Mouse (Mus musculus) neural tube, embryonic 14.5 days (tissue): Measurements from ENCODE around the gene Pigp. TPM values are rescaled to one million over a fixed set of nuclear protein-coding genes. Genes with fewer than 3 reads are reported as not detected.
A peak's percentile ranks its signal among the peaks of the same experiment; 100 is the strongest.

Source experiments
- ATAC-seq: fragments of 200-750 bp; cut with Nextera tagmentation; 2 replicates; pipeline ENCODE4 v1.8.0; 2017; ENCODE audit warnings: low read depth, mild to moderate bottlenecking, moderate TSS enrichment, moderate library complexity
- H3K27ac ChIP-seq: fragments of 300-500 bp; sonication (generic); 2 replicates; pipeline ENCODE4 v1.5.1; 2014; ENCODE audit warnings: low read depth, mild to moderate bottlenecking, control low read depth, low read length, moderate library complexity, mixed read lengths
- H3K27me3 ChIP-seq: fragments of 300-500 bp; sonication (generic); 2 replicates; pipeline ENCODE4 v1.6.1; 2014; ENCODE audit warnings: low read length; ENCODE audit not compliant: control insufficient read depth, insufficient read depth
- H3K36me3 ChIP-seq: fragments of 300-500 bp; sonication (generic); 2 replicates; pipeline ENCODE4 v1.6.1; 2014; ENCODE audit warnings: low read length, mixed read lengths; ENCODE audit not compliant: control insufficient read depth, insufficient read depth
- H3K4me1 ChIP-seq: fragments of 300-500 bp; sonication (generic); 2 replicates; pipeline ENCODE4 v1.6.1; 2014; ENCODE audit warnings: low read length; ENCODE audit not compliant: control insufficient read depth, insufficient read depth
- H3K4me2 ChIP-seq: fragments of 300-500 bp; sonication (generic); 2 replicates; pipeline ENCODE4 v1.6.1; 2014; ENCODE audit warnings: mild to moderate bottlenecking, low read depth, low read length, control low read depth
- H3K4me3 ChIP-seq: fragments of 300-500 bp; sonication (generic); 2 replicates; pipeline ENCODE4 v1.5.1; 2014; ENCODE audit warnings: low read depth, low read length, control low read depth, mixed read lengths
- H3K9ac ChIP-seq: fragments of 300-500 bp; sonication (generic); replicated peaks from 2 replicates; pipeline ENCODE4 v1.6.1; 2014; ENCODE audit warnings: low read depth, mild to moderate bottlenecking, control low read depth, low read length, mixed read lengths
- H3K9me3 ChIP-seq: fragments of 300-500 bp; sonication (generic); 2 replicates; pipeline ENCODE4 v1.6.1; 2016; ENCODE audit warnings: low read length; ENCODE audit not compliant: control insufficient read depth
- WGBS: fragments of 180-500 bp; shearing (Covaris S2); extraction: QIAGEN DNeasy Blood & Tissue Kit; methylation state at CpG from one replicate; pipeline ENCODE4 v1.1.7; 2014; 5-methylcytosine and 5-hydroxymethylcytosine counted together
- polyA plus RNA-seq: library from polyadenylated mRNA; unstranded; fragments of >200 nt; fragmentation: Nextera tagmentation; extraction: Ambion mirVana; gene quantifications from 2 replicates; pipeline ENCODE4 v1.2.1, GENCODE M21; 2014

Gene Pigp
- polyA plus RNA-seq, 1 experiment from 2014 or later = 92.0 TPM

- no peaks in the 10 kb centered on the region for H3K4me1 ChIP-seq
- ATAC-seq = no peak
- peaks cover 14% of the 10 kb centered on the region for H3K36me3 ChIP-seq
- H3K9ac ChIP-seq = no peak overlapping the region
- H3K4me2 ChIP-seq = no peak overlapping the region
- no peaks in the 10 kb centered on the region for H3K27me3 ChIP-seq
- 86% methylated on average over 7 of the region's 7 CpGs for WGBS
- no peak overlapping the region for H3K27ac ChIP-seq
- H3K4me3 ChIP-seq = no peak overlapping the region
- H3K9me3 ChIP-seq = no peaks in the 10 kb centered on the region
Measured at GRCm38 (mm10) chr16:94396641-94397040, 25.0 kb upstream of the Pigp start.

- Histone ChIP-seq H3K27me3 (no peaks in the 10 kb centered on the region), H3K27ac (no peak overlapping the region), H3K9me3 (no peaks in the 10 kb centered on the region), H3K4me1 (no peaks in the 10 kb centered on the region), H3K36me3 (peaks cover 14% of the 10 kb centered on the region), H3K4me3 (no peak overlapping the region), H3K4me2 (no peak overlapping the region), H3K9ac (no peak overlapping the region)
- WGBS = 87% methylated on average over 3 of the region's 3 CpGs
- ATAC-seq = no peak
Measured at GRCm38 (mm10) chr16:94395051-94395450, 23.4 kb upstream of the Pigp start.

GRCm38 (mm10) chr16:94392299-94392698, 20.7 kb upstream of the Pigp start:
- no peak for ATAC-seq
- H3K27ac ChIP-seq = no peak overlapping the region
- no peaks in the 10 kb centered on the region for H3K9me3 ChIP-seq
- H3K36me3 ChIP-seq = peaks cover 14% of the 10 kb centered on the region
- no peak overlapping the region for H3K4me3 ChIP-seq
- H3K9ac ChIP-seq = no peak overlapping the region
- H3K4me2 ChIP-seq = no peak overlapping the region
- H3K4me1 ChIP-seq = no peaks in the 10 kb centered on the region
- 90% methylated on average over 4 of the region's 4 CpGs for WGBS
- H3K27me3 ChIP-seq = no peaks in the 10 kb centered on the region

GRCm38 (mm10) chr16:94387690-94388089, 16.0 kb upstream of the Pigp start:
- Histone ChIP-seq H3K27me3 (no peaks in the 10 kb centered on the region), H3K4me2 (no peak overlapping the region), H3K9ac (no peak overlapping the region), H3K36me3 (no peaks in the 10 kb centered on the region), H3K9me3 (no peaks in the 10 kb centered on the region), H3K27ac (no peak overlapping the region), H3K4me1 (no peaks in the 10 kb centered on the region), H3K4me3 (no peak overlapping the region)
- ATAC-seq = no peak
- 94% methylated on average over 7 of the region's 7 CpGs for WGBS

GRCm38 (mm10) chr16:94383277-94383676, 11.6 kb upstream of the Pigp start:
- Histone ChIP-seq H3K27me3 (no peaks in the 10 kb centered on the region), H3K9me3 (no peaks in the 10 kb centered on the region), H3K27ac (no peak overlapping the region), H3K4me2 (no peak overlapping the region), H3K9ac (no peak overlapping the region), H3K4me1 (no peaks in the 10 kb centered on the region), H3K4me3 (no peak overlapping the region), H3K36me3 (no peaks in the 10 kb centered on the region)
- 96% methylated on average over 3 of the region's 3 CpGs for WGBS
- no peak for ATAC-seq

GRCm38 (mm10) chr16:94379386-94379785, 7.7 kb upstream of the Pigp start:
- H3K9me3 ChIP-seq = no peaks in the 10 kb centered on the region
- no peak overlapping the region for H3K27ac ChIP-seq
- H3K9ac ChIP-seq = no peak overlapping the region
- H3K27me3 ChIP-seq = no peaks in the 10 kb centered on the region
- no peak overlapping the region for H3K4me2 ChIP-seq
- 91% methylated on average over 1 of the region's 1 CpGs for WGBS
- no peaks in the 10 kb centered on the region for H3K36me3 ChIP-seq
- no peak for ATAC-seq
- H3K4me1 ChIP-seq = peaks cover 2% of the 10 kb centered on the region; the same call in 1 of the 2 replicates
- no peak overlapping the region for H3K4me3 ChIP-seq

- ATAC-seq = peak; percentile 69
- WGBS = 2% methylated on average over 19 of the region's 43 CpGs
- H3K27me3 ChIP-seq = no peaks in the 10 kb centered on the region
- peak overlapping the region; percentile 100 for H3K9ac ChIP-seq
- no peaks in the 10 kb centered on the region for H3K9me3 ChIP-seq
- peak overlapping the region; percentile 69 for H3K4me2 ChIP-seq
- H3K36me3 ChIP-seq = no peaks in the 10 kb centered on the region
- H3K27ac ChIP-seq = peak overlapping the region; percentile 99
- H3K4me3 ChIP-seq = peak overlapping the region; percentile 73
- peaks cover 24% of the 10 kb centered on the region for H3K4me1 ChIP-seq
Measured at GRCm38 (mm10) chr16:94370915-94371300, 734 bp downstream of the Pigp start.

GRCm38 (mm10) chr16:94370173-94370914, 1.3 kb downstream of the Pigp start, which contains the start of gene Ttc3:
Gene Ttc3 (plus strand): TSS chr16:94370618.
- Histone ChIP-seq H3K4me2 (peak within 1 kb of the TSS; percentile 69), H3K4me1 (peaks cover 24% of the 10 kb centered on the region), H3K27me3 (no peaks in the 10 kb centered on the region), H3K27ac (peak within 1 kb of the TSS; percentile 99), H3K9me3 (no peaks in the 10 kb centered on the region), H3K4me3 (peak within 1 kb of the TSS; percentile 73), H3K36me3 (no peaks in the 10 kb centered on the region), H3K9ac (peak within 1 kb of the TSS; percentile 100)
- peak; percentile 79 for ATAC-seq
- WGBS = under 1% methylated on average over 78 of the region's 79 CpGs

GRCm38 (mm10) chr16:94369596-94370172, 2.0 kb downstream of the Pigp start:
- H3K27me3 ChIP-seq = no peaks in the 10 kb centered on the region
- no peaks in the 10 kb centered on the region for H3K36me3 ChIP-seq
- ATAC-seq = peak; percentile 1; the same call in 1 of the 2 replicates
- WGBS = 6% methylated on average over 6 of the region's 6 CpGs
- H3K4me2 ChIP-seq = peak overlapping the region; percentile 60
- peak overlapping the region; percentile 99 for H3K27ac ChIP-seq
- H3K9me3 ChIP-seq = no peaks in the 10 kb centered on the region
- H3K9ac ChIP-seq = peak overlapping the region; percentile 100
- peaks cover 24% of the 10 kb centered on the region for H3K4me1 ChIP-seq
- H3K4me3 ChIP-seq = peak overlapping the region; percentile 73
